Mouse (Mus musculus): Measurements from ENCODE around the gene Eva1c. TPM values are rescaled to one million over a fixed set of nuclear protein-coding genes. Genes with fewer than 3 reads are reported as not detected.

The Eva1c gene
- polyA plus RNA-seq, 1 experiment from 2014 or later = 2.5 TPM

- Histone ChIP-seq H3K27ac (no peak overlapping the region), H3K36me3 (replicated peaks) (no peaks in the 10 kb centered on the region), H3K9me3 (no peaks in the 10 kb centered on the region), H3K4me1 (peaks cover 19% of the 10 kb centered on the region), H3K9ac (no peak overlapping the region), H3K4me3 (no peak overlapping the region), H3K4me2 (no peak overlapping the region), H3K27me3 (replicated peaks) (peaks cover 20% of the 10 kb centered on the region)
- ATAC-seq (replicated peaks) = no peak
- 77% methylated on average over 7 of the region's 7 CpGs for WGBS
These were observed 2.6 kb downstream of the Eva1c start for GRCm38 (mm10) chr16:90829136-90829535.

DNA sequence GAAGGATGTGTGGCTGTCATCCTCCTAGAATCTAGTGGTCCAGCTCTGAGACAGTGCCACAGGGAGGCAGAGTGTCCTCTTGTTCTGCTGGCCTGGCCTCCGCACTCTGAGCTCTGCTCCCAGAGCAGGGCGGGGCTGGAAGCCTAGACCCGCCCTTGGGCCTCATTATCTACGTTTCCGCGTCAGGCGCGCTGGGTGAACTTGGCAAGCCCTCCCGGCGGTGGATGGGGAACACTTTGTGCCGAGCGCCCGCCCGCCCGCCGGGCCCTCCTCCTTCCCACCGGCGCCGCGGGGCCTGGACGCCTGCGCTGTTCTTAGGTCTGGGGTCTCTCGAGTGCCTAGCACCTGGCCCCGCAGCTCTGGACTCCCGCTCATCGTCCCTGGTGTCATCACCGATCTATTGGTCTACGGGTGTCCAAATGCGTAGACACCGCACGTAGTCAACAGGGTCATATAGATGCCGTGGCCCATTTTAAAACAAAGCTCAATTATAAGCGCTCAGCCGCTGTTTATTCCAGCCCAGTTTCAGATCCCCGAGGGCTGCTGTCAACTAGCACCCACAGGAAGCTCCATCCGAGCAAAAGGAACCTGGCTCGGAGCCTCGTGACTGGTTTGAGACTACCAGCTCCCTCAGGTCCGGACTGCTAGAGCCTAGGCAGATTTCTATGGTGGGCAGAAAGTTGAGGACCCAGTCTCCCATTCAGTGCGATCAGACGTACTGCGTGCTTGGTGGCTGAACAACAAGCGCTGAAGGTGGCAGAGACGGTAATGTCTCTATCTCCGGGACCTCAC lies 3.6 kb downstream of the Eva1c start:
- H3K27ac ChIP-seq = no peak overlapping the region
- H3K9me3 ChIP-seq = no peaks in the 10 kb centered on the region
- peaks cover 19% of the 10 kb centered on the region for H3K4me1 ChIP-seq
- H3K36me3 ChIP-seq (replicated peaks) = no peaks in the 10 kb centered on the region
- peak overlapping the region; percentile 60 for H3K9ac ChIP-seq
- peaks cover 20% of the 10 kb centered on the region for H3K27me3 ChIP-seq (replicated peaks)
- H3K4me2 ChIP-seq = peak overlapping the region; percentile 100
- ATAC-seq (replicated peaks) = peak; percentile 73
- H3K4me3 ChIP-seq = peak overlapping the region; percentile 57
- under 1% methylated on average over 45 of the region's 45 CpGs for WGBS

GRCm38 (mm10) chr16:90830686-90831439 lies 4.3 kb downstream of the Eva1c start:
- peaks cover 20% of the 10 kb centered on the region for H3K27me3 ChIP-seq (replicated peaks)
- H3K27ac ChIP-seq = 0 out of 2 replicates have a peak overlapping the region, but pooled peaks have one; percentile 12
- no peaks in the 10 kb centered on the region for H3K9me3 ChIP-seq
- peak; percentile 75 for ATAC-seq (replicated peaks)
- peak overlapping the region; percentile 100 for H3K4me2 ChIP-seq
- under 1% methylated on average over 66 of the region's 67 CpGs for WGBS
- peak overlapping the region; percentile 60 for H3K9ac ChIP-seq
- peaks cover 19% of the 10 kb centered on the region for H3K4me1 ChIP-seq
- H3K4me3 ChIP-seq = peak overlapping the region; percentile 57
- no peaks in the 10 kb centered on the region for H3K36me3 ChIP-seq (replicated peaks)

DNA sequence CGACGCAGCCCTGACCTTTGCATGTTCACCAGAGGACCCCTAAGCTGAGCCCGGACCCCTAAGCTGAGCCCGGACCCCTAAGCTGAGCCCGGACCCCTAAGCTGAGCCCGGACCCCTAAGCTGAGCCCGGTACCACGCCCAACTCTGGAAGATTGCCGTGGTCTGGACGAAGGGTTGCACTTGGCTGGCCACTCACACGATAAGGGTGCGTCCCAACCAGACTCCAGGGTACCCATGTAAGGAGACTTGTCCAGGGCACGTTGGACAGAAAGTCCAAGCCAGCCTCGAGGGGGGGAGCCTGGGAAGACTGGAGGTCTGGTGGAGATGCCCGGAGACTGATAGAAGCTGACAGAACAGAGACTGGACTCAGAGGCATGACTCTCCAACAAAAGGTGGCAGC lies 5.2 kb downstream of the Eva1c start:
- H3K27me3 ChIP-seq (replicated peaks) = peaks cover 20% of the 10 kb centered on the region
- H3K9ac ChIP-seq = no peak overlapping the region
- H3K4me1 ChIP-seq = peaks cover 19% of the 10 kb centered on the region
- H3K9me3 ChIP-seq = no peaks in the 10 kb centered on the region
- 23% methylated on average over 15 of the region's 15 CpGs for WGBS
- peak overlapping the region; percentile 57 for H3K4me3 ChIP-seq
- no peaks in the 10 kb centered on the region for H3K36me3 ChIP-seq (replicated peaks)
- no peak for ATAC-seq (replicated peaks)
- H3K27ac ChIP-seq = no peak overlapping the region
- H3K4me2 ChIP-seq = peak overlapping the region; percentile 100

- Histone ChIP-seq H3K9me3 (no peaks in the 10 kb centered on the region), H3K4me1 (peaks cover 19% of the 10 kb centered on the region), H3K4me2 (no peak overlapping the region), H3K27ac (no peak overlapping the region), H3K9ac (no peak overlapping the region), H3K27me3 (replicated peaks) (peaks cover 20% of the 10 kb centered on the region), H3K4me3 (no peak overlapping the region; the same call in 1 of the 2 replicates), H3K36me3 (replicated peaks) (no peaks in the 10 kb centered on the region)
- ATAC-seq (replicated peaks) = no peak
- 50% methylated on average over 6 of the region's 6 CpGs for WGBS
These were observed 6.0 kb downstream of the Eva1c start for GRCm38 (mm10) chr16:90832495-90832894.

DNA sequence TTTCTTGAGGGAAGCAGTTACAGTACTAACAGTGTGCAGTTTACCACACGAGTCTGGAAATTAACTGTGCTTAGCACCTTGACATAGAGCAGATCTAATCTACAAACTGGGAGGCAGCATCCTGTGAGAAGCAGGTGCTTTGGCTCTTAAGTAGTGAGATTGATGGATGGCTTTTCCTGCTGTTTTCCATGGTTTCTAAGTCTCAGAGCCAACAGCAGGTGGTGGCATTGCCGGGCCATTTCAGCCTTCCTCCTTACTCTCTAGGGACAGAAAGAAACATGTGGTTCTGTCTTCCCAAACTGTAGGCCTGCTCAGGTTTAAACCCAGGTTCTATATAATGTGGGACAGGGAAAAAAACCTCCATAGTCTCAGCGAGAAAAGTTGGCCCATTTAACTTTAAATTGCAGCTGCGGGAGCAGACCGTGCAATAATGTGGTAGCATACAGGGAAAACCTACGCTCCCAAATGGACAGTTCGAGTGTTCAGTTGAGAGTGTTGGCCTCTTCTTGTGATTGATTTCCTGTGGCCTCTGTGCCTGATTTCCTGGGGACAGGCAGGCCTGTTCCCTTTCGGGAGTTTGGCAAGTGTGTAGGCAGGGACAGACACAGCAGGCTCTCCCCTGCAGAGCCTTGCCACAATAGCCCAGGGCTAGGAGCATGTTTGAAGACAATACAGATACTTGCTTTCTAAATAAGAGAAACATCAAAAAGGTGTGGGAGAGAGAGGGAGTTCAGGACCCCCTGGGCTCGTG lies 6.7 kb downstream of the Eva1c start:
- H3K27me3 ChIP-seq (replicated peaks) = peaks cover 20% of the 10 kb centered on the region
- WGBS = 35% methylated on average over 9 of the region's 9 CpGs
- H3K9me3 ChIP-seq = no peaks in the 10 kb centered on the region
- H3K4me1 ChIP-seq = peaks cover 19% of the 10 kb centered on the region
- ATAC-seq (replicated peaks) = no peak
- no peak overlapping the region for H3K27ac ChIP-seq
- H3K4me2 ChIP-seq = no peak overlapping the region
- H3K9ac ChIP-seq = no peak overlapping the region
- no peaks in the 10 kb centered on the region for H3K36me3 ChIP-seq (replicated peaks)
- H3K4me3 ChIP-seq = no peak overlapping the region

- no peaks in the 10 kb centered on the region for H3K36me3 ChIP-seq (replicated peaks)
- H3K9ac ChIP-seq = no peak overlapping the region
- H3K27me3 ChIP-seq (replicated peaks) = peaks cover 4% of the 10 kb centered on the region; the same call in 1 of the 2 replicates
- ATAC-seq (replicated peaks) = no peak
- H3K27ac ChIP-seq = no peak overlapping the region
- 67% methylated on average over 8 of the region's 8 CpGs for WGBS
- peaks cover 8% of the 10 kb centered on the region for H3K4me1 ChIP-seq
- no peak overlapping the region for H3K4me2 ChIP-seq
- no peaks in the 10 kb centered on the region for H3K9me3 ChIP-seq
- H3K4me3 ChIP-seq = no peak overlapping the region
These were observed 10.9 kb downstream of the Eva1c start for GRCm38 (mm10) chr16:90837431-90837830.

GRCm38 (mm10) chr16:90842164-90842563 lies 15.6 kb downstream of the Eva1c start:
- Histone ChIP-seq H3K4me2 (peak overlapping the region; percentile 14; the same call in 1 of the 2 replicates), H3K27ac (peak overlapping the region; percentile 32)

GRCm38 (mm10) chr16:90845038-90845437 lies 18.5 kb downstream of the Eva1c start:
- Histone ChIP-seq H3K4me1 (peaks cover 16% of the 10 kb centered on the region), H3K36me3 (replicated peaks) (no peaks in the 10 kb centered on the region), H3K27me3 (replicated peaks) (no peaks in the 10 kb centered on the region), H3K9ac (no peak overlapping the region), H3K9me3 (no peaks in the 10 kb centered on the region), H3K27ac (no peak overlapping the region), H3K4me2 (no peak overlapping the region), H3K4me3 (no peak overlapping the region)
- WGBS = 40% methylated on average over 6 of the region's 6 CpGs
- no peak for ATAC-seq (replicated peaks)

More at GRCm38 (mm10) chr16:90842164-90842563, 15.6 kb downstream of the Eva1c start:
- Histone ChIP-seq H3K4me1 (peaks cover 16% of the 10 kb centered on the region), H3K9me3 (no peaks in the 10 kb centered on the region), H3K4me3 (no peak overlapping the region), H3K27me3 (replicated peaks) (no peaks in the 10 kb centered on the region), H3K9ac (no peak overlapping the region), H3K36me3 (replicated peaks) (no peaks in the 10 kb centered on the region)
- WGBS = 19% methylated on average over 9 of the region's 9 CpGs
- peak; percentile 55; the same call in 1 of the 2 replicates for ATAC-seq (replicated peaks)

DNA sequence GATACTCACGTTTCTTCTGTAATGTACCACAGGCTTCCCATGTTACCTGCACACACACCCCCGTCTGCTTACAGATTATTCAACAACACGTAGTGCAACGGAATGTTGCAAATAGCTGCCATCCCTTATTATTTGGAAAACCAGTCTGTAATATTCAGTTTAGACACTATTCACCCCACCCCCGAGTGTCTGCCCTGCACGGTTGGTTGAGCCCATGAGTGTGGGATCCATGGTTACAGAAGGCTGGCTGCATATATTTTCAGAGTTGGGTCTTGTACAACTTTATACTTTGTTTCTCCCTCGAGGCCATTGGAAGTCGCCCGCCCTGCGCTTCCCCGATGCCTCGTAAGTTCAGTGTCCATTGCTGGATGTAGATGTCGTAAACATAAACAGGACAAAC lies 19.1 kb downstream of the Eva1c start:
- H3K27ac ChIP-seq = no peak overlapping the region
- no peaks in the 10 kb centered on the region for H3K27me3 ChIP-seq (replicated peaks)
- WGBS = 56% methylated on average over 13 of the region's 13 CpGs
- ATAC-seq (replicated peaks) = no peak
- no peak overlapping the region for H3K9ac ChIP-seq
- H3K9me3 ChIP-seq = no peaks in the 10 kb centered on the region
- no peaks in the 10 kb centered on the region for H3K36me3 ChIP-seq (replicated peaks)
- H3K4me3 ChIP-seq = no peak overlapping the region
- peaks cover 16% of the 10 kb centered on the region for H3K4me1 ChIP-seq
- no peak overlapping the region for H3K4me2 ChIP-seq

DNA sequence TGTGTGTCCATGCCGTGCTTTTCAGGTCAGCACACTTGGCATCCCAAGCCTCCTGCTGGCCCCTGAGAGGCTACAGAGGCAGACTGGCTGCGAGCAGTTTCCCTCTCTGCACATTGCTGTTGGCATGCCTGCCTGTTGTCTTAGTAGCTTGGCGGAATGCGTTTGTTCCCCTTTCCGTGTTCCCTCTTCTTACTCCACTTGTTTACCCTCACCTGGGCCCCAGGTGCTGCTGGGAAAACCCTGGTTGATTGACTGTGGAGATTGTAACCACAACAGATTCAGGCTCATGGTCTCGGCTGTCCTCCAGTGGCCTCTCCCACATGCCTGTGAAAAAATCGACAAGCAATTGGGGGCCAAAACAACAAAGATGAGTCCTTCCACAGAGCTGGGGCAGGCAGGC lies 22.2 kb downstream of the Eva1c start:
- Histone ChIP-seq H3K9ac (no peak overlapping the region), H3K27me3 (replicated peaks) (no peaks in the 10 kb centered on the region), H3K36me3 (replicated peaks) (no peaks in the 10 kb centered on the region), H3K4me1 (peaks cover 4% of the 10 kb centered on the region; the same call in 1 of the 2 replicates), H3K9me3 (no peaks in the 10 kb centered on the region), H3K4me2 (no peak overlapping the region), H3K4me3 (no peak overlapping the region), H3K27ac (no peak overlapping the region)
- no peak for ATAC-seq (replicated peaks)
- 72% methylated on average over 7 of the region's 7 CpGs for WGBS

GRCm38 (mm10) chr16:90849262-90849661 lies 22.7 kb downstream of the Eva1c start:
- Histone ChIP-seq H3K36me3 (replicated peaks) (no peaks in the 10 kb centered on the region), H3K4me1 (peaks cover 4% of the 10 kb centered on the region; the same call in 1 of the 2 replicates), H3K4me3 (no peak overlapping the region), H3K4me2 (no peak overlapping the region), H3K9ac (no peak overlapping the region), H3K27me3 (replicated peaks) (no peaks in the 10 kb centered on the region), H3K9me3 (no peaks in the 10 kb centered on the region), H3K27ac (no peak overlapping the region)
- no peak for ATAC-seq (replicated peaks)
- 56% methylated on average over 12 of the region's 12 CpGs for WGBS
